Mouse (Mus musculus) inflammation-experienced regulatory T-cells (primary cell): ENCODE results near the gene Mettl16. TPM values are rescaled to one million over a fixed set of nuclear protein-coding genes. Genes with fewer than 3 reads are reported as not detected.

Experiments used
- polyA plus RNA-seq, 2 experiments: library from polyadenylated mRNA; unstranded; fragments of 100-300 nt; shearing (Covaris generic); gene quantifications; one replicate each; pipeline ENCODE4 v1.2.1; 2017

Gene Mettl16
- polyA plus RNA-seq, result 10 to 100 TPM; 40.0 to 41.2 TPM

GRCm38 (mm10) chr11:74770595-74771207 lies at the start of gene Mettl16:
Gene Mettl16, plus strand, starts transcription at chr11:74770830.

GRCm38 (mm10) chr11:74724235-74724791 lies 46.3 kb upstream of the Mettl16 start, which contains the start of gene Pafah1b1:
Gene Pafah1b1, minus strand, starts transcription at chr11:74724670.

DNA sequence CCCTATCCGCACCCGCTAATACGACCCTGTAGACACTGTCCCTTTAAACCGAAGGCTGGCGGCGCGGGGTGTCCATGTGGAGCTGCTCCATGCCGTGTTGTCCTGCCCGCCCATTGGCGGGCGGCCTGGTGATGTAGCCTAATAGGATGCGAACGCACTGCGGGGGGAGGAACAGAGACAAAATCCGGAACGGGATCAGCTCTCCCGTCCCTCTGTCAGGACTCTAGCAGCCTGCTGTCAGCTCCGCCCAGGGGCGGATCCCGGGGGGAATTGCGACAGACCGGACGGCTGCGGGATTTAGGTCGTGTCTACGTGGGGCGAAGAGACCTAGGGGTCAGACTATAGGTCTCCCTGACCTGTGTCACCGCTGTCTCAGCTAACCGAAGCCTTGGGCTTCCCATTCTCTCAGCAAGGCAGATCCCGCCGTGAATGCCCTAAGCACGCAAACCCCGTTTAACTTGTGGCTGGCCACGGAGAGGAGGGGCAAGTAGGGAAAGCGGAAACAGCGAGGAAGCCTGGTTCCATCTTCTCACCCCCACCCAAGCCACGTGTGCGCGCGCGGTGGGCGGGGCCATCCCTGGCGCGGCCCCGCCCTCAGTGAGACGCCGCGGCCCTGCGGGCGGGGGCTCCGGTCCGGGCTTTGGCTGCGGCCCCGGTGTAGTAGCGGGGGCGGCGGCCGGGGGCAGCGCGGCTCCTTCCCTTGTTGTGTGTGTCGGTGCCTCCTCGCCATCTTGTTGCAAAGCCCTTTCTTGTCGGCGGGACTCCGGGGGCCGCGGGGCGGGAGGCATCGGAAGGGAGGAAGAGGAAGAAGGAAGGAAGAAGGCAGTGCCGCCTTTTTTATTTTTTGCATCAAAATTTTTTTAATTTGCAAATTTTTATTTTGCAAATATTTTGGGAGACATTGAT lies 59.9 kb downstream of the Mettl16 start, which contains the start of gene Mnt:
Mnt (plus strand) TSS at position 665 of the 906 bp plus-strand sequence.

Other genes starting within 250 kb of the Mettl16 start
- gene Rap1gap2, start 159.9 kb upstream of the Mettl16 start, polyA plus RNA-seq, result 1 to 10 TPM; 4.6 to 9.9 TPM
- gene Ccdc92b, start 151.2 kb upstream of the Mettl16 start, polyA plus RNA-seq, result under 1 TPM in 1 of 2 experiments, not detected in 1; 0.82 TPM
- 10 to 100 TPM; 26.8 to 35.6 TPM for gene Cluh, start 121.3 kb upstream of the Mettl16 start, polyA plus RNA-seq
- gene Pafah1b1, start 46.2 kb upstream of the Mettl16 start, polyA plus RNA-seq, result 10 to 100 TPM; 65.4 to 77.3 TPM
- 1 to 10 TPM; 7.8 to 8.9 TPM for gene Mnt, start 60.1 kb downstream of the Mettl16 start, polyA plus RNA-seq
- 1 to 10 TPM; 3.8 to 4.5 TPM for gene Sgsm2, start 126.2 kb downstream of the Mettl16 start, polyA plus RNA-seq
- gene Tsr1, start 127.2 kb downstream of the Mettl16 start, polyA plus RNA-seq, result 10 to 100 TPM; 38.4 to 53.2 TPM
- 10 to 100 TPM; 29.7 to 32.8 TPM for gene Smg6, start 155.0 kb downstream of the Mettl16 start, polyA plus RNA-seq
- 1 to 10 TPM; 7.2 to 7.8 TPM for gene Srr, start 155.1 kb downstream of the Mettl16 start, polyA plus RNA-seq